Mouse (Mus musculus) cerebellum, adult 9-10 months (tissue): Measurements from ENCODE around the gene Mga.

Experiments
- DNase-seq: peaks from one replicate; pipeline ENCODE4 v3.0.0; 2022

Gene Mga

GRCm38 (mm10) chr2:119897090-119897732, at the start of gene Mga:
TSS of gene Mga (plus strand) at chr2:119897228.
- DNase-seq = peak; percentile 84

DNA sequence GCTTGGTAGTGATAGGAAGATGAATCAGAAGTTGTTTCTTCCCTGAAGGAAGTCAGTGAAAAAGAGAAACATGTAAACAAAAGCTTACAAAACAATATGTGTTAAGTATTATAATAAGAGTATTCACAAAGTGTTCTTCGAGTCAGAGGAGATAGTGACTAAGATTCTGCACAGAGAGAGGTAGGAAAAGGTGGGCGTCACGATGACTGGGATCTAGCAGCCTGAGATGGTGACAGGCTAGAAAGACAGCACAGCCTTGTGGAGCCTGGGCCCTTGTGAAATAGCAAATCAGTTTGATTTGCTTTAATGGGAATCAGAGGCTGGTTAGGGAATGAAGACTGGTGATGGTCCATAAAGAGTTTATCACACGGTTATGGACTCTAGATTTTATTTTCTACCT, 43.2 kb upstream of the Mga start:
- DNase-seq = no peak

- DNase-seq = no peak
Observed at GRCm38 (mm10) chr2:119855310-119855850, 41.6 kb upstream of the Mga start.

- no peak for DNase-seq
Observed at GRCm38 (mm10) chr2:119857341-119857740, 39.7 kb upstream of the Mga start.

- no peak for DNase-seq
Observed at GRCm38 (mm10) chr2:119864484-119864883, 32.5 kb upstream of the Mga start.

DNA sequence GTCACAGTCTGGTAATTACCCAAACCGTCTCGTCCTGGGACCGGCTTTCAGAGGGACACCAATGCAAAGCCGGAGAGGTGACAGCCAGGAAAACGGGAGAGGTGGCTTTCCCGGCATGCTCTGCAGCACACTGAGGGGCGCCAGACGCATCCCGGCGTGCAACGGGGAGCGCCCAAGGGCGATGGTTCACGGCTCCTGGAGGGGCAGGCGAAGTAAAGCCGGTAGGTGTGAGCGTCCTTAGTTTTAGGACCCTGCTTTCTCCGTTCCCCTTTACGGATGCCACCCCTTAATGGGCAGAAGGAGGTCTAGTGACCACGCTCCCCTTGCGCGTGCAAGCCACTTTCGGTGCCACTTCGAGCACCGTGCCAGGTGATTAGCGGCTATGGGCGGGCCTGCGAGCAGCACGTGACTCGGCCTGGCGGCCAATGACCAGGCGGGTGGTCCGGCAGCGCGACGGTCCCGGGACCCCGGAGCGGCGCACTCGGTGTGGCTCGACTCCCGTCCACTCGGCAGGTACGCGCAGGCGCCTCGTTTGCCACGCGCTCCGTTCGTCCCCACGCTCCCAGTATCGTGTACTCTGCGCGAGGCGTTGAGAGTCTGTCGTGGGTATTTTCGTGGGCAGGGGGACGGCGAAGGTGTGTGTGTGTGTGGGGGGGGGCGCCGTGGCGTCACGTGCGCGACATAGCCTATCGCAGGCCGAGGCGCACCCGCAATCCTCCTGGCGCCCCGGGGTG, 24.5 kb upstream of the Mga start:
- peak; percentile 87 for DNase-seq

- DNase-seq = peak; percentile 91
Observed at GRCm38 (mm10) chr2:119873105-119873464, 23.9 kb upstream of the Mga start.

GRCm38 (mm10) chr2:119875981-119876380, 21.0 kb upstream of the Mga start:
- no peak for DNase-seq

- no peak for DNase-seq
Observed at GRCm38 (mm10) chr2:119887201-119887600, 9.8 kb upstream of the Mga start.

DNA sequence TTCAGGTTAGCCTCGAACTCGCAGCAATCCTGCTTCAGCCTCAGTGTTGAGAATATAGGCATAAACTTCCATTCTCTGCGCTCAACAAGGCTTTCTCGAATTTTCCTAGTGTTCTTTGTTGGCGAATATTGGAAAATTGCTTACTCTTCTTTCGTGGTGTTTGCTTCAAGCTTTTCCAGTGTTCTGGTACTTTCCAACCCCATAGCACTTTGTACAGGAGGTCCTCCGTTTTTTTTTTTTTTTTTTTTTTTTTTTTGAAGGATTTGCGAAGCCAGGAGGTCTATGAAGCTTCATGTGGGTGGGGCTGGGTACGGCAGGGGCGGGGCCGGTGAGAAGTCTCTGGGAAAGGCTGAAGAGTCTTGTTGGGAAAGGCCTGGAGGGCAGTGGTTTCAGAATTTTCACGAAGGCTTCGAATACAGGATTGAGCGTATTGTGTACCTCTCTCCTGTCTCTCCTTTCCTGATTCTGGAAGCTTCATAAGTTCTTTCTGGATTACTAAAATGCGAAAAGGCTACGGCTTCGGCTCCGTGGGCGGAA, 407 bp upstream of the Mga start:
- no peak for DNase-seq

- peak; percentile 44 for DNase-seq
Observed at GRCm38 (mm10) chr2:119898141-119898594, 1.1 kb downstream of the Mga start.

DNA sequence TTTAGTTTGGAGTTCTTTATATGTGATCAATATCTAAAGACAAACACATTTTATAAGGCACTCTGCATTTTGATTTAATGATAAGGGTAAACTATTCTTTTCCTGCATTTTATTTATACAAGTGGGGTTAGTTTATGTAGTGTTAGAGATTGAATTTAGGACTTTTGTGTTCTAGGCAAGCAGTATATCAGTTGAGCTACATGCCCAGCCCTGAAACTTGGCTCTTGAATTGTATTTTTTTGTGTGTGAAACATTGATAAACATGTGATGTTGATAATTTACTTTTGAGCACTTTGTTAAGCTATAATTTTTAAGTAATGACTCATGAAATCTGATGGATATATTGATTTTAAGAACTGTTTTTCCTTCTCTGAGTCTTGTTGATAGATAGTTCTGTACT, 19.0 kb downstream of the Mga start:
- no peak for DNase-seq

DNA sequence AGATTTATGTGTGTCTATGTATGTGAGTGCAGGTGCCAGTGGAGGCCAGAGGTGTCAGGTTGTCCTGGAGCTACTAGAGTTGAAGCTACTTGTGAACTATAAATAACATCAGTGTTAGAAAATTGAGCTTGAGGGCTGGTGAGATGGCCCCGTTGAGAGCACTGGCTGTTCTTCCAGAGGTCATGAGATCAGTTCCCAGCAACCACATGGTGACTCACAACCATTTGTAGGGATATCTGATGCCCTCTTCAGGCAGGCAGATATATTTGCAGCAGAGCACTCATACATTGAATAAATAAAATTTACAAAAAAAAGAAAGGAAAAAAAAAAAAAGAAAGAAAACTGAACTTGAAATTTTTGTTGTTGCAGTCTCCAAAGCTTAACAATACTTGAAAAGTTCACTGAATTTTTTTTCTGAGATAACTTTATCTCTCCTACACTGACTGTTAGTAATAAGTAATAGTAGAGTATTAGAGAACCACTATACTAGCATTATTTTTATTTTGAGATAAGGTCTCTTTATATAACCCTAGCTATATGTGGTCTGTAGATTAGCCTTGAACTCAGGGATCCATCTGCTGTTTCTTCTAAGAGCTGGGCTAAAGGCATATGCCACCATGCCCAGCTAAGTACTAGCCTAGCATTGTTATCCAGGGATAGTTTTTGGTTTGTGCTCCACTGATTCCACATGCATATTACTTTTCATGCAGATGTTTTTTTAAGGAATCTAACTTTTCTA, 20.8 kb downstream of the Mga start:
- DNase-seq = no peak

- peak; percentile 77 for DNase-seq
Observed at GRCm38 (mm10) chr2:119970571-119970970, 73.5 kb downstream of the Mga start.

DNA sequence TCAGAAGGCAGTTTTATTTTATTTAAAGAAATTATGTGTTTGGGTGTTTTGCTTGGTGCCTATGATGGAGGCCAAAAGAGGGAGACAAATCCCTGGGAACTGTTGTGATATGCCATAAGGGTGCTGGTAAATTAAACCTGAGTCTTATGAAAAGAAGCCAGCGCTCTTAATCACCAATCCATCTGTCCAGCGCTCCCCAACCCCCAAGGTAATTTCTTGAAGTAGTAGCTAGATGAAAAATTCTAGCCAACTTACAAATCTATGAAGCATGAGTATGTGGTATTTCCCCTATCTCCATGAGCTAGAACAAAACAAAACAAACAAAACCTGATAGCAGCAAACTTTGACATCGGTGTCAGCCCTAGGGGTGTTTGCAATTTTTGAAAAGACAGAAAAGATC, 74.3 kb downstream of the Mga start:
- peak; percentile 42 for DNase-seq

DNA sequence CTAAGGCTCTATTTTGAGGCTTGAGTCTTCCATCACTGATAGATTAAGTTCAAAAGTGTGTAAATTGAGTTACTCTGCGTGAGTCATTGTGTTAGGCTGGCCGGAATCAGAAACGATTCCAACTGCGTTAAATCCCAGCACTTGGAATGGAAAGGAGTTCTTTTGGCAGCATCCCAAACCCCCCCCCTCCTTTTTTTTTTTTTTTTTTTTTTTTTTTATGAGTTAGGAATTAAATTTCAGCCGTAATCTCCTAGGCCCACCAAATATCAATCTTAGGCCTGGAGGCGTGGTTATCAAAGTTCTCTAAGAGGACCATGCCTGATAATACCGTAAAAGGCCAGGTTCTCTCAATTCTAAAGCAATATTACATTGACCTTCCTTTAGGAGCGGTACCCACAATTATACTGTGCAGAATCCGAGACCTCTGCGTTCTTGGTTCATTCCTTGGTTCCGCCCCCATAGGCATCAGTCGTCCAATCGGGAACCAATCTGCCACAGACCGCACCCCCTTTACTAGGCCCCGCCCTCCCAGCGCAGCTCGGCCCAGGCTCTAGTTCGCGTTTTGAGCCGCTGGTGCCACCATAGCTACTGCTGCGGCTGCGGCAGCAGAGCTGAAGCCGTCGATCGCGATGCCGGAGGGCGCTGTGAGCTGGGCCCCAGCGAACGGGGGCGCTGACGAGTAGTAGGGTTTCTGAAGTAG, 75.0 kb downstream of the Mga start:
- DNase-seq = peak; percentile 96

DNA sequence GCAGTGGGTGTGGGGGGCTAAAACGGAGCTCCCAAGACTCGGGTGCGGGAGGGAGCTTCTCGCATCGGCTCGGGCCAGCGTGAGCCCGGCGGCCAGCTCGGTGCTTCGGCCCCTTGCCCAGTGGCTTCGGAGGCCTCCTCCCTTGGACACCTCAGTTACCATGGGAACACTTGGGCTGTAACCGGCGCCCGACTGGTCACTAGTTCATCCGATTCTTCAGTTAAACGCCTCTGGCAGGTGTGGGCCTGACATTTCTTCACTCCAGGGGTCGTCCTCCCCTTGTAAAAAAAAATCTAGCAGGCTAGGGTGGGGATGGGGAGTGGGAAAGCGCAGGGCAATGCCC, 75.5 kb downstream of the Mga start, which contains the start of gene Mapkbp1:
Mapkbp1 (plus strand) TSS at position 163 of the 343 bp plus-strand sequence.
- DNase-seq = no peak

- DNase-seq = no peak
Observed at GRCm38 (mm10) chr2:119980343-119980986, 83.4 kb downstream of the Mga start.

- DNase-seq = no peak
Observed at GRCm38 (mm10) chr2:119981631-119982030, 84.6 kb downstream of the Mga start.

GRCm38 (mm10) chr2:119985871-119986270, 88.8 kb downstream of the Mga start:
- DNase-seq = no peak

GRCm38 (mm10) chr2:119986369-119986768, 89.3 kb downstream of the Mga start:
- no peak for DNase-seq

- no peak for DNase-seq
Observed at GRCm38 (mm10) chr2:119987441-119987840, 90.4 kb downstream of the Mga start.
